Mouse (Mus musculus) liver, embryonic 16.5 days (tissue): Measurements from ENCODE around the gene Hs3st4. TPM values are rescaled to one million over a fixed set of nuclear protein-coding genes. Genes with fewer than 3 reads are reported as not detected.

Source experiments
- ATAC-seq: fragments of 200-750 bp; cut with Nextera tagmentation; 2 replicates; pipeline ENCODE4 v1.8.0; 2017; ENCODE audit warnings: low read depth, mild to moderate bottlenecking, moderate number of reproducible peaks, moderate library complexity
- H3K27ac ChIP-seq: fragments of 300-500 bp; sonication (generic); 2 replicates; pipeline ENCODE4 v1.5.1; 2014; ENCODE audit warnings: mild to moderate bottlenecking, low read length
- H3K27me3 ChIP-seq: fragments of 300-500 bp; sonication (generic); 2 replicates; pipeline ENCODE4 v1.6.1; 2014; ENCODE audit warnings: low read depth, low read length, mixed read lengths; ENCODE audit not compliant: control insufficient read depth, insufficient read depth
- H3K36me3 ChIP-seq: fragments of 300-500 bp; sonication (generic); 2 replicates; pipeline ENCODE4 v1.6.1; 2014; ENCODE audit warnings: mild to moderate bottlenecking; ENCODE audit not compliant: control insufficient read depth, insufficient read depth
- H3K4me1 ChIP-seq: fragments of 300-500 bp; sonication (generic); 2 replicates; pipeline ENCODE4 v1.6.1; 2014; ENCODE audit warnings: low read depth, low read length, mixed read lengths; ENCODE audit not compliant: control insufficient read depth
- H3K4me2 ChIP-seq: fragments of 300-500 bp; sonication (generic); 2 replicates; pipeline ENCODE4 v1.6.1; 2014; ENCODE audit warnings: low read depth, low read length, mixed read lengths
- H3K4me3 ChIP-seq: fragments of 300-500 bp; sonication (generic); 2 replicates; pipeline ENCODE4 v1.5.1; 2014; ENCODE audit warnings: low read depth, mild to moderate bottlenecking, low read length
- H3K9ac ChIP-seq: fragments of 300-500 bp; sonication (generic); 2 replicates; pipeline ENCODE4 v1.6.1; 2014; ENCODE audit warnings: low read depth, low read length
- H3K9me3 ChIP-seq: fragments of 300-500 bp; sonication (generic); replicated peaks from 2 replicates; pipeline ENCODE4 v1.6.1; 2016; ENCODE audit warnings: low read length; ENCODE audit not compliant: control insufficient read depth
- WGBS: fragments of 180-500 bp; shearing (Covaris S2); extraction: QIAGEN DNeasy Blood & Tissue Kit; methylation state at CpG from one replicate; pipeline ENCODE4 v1.1.7; 2014; ENCODE audit not compliant: insufficient replicate concordance; 5-methylcytosine and 5-hydroxymethylcytosine counted together
- polyA plus RNA-seq: library from polyadenylated mRNA; unstranded; fragments of >200 nt; fragmentation: Nextera tagmentation; extraction: Ambion mirVana; gene quantifications from 2 replicates; pipeline ENCODE4 v1.2.1, GENCODE M21; 2015

Gene Hs3st4
- polyA plus RNA-seq, 1 experiment from 2014 or later: not detected

DNA sequence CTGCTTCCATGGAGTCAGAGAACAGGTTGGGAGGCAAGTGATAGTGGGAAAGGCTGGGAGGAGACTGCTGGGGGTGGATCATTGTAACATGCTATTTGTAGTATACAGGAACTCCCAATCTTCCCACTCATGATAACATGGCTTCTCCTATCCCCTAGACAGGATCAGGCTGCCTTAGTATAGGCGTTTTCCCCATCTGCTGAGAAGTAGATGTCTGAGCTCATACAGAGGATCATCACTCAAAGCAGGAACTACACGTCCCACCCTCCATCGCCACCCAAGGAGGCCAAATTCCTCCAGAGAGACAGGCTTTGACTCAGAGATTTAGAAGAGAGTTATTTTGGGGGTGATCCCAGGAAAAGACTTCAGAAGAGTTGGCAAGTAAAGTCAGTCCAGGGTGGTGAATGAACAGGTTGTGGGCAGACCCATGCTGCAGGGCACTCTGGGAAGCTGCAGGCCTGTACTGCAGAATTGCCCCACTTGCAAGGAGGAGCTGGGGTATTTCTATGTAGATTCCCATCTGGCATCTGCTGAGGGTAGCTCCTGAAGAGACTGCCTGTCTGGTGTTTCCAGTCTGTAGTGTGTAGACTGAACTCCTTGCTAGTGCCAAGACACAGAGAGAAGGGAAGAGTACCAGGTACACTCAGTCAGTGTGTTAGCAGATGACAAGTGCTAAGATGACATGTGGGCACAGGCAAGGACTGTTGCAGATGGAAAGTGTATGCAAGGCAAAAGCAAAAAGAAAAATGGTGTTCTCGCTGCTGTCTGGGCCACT, 255.4 kb downstream of the Hs3st4 start:
- 51% methylated on average over 4 of the region's 4 CpGs for WGBS
- Histone ChIP-seq H3K4me1 (no peaks in the 10 kb centered on the region), H3K9ac (no peak overlapping the region), H3K27me3 (no peaks in the 10 kb centered on the region), H3K27ac (no peak overlapping the region), H3K9me3 (no peaks in the 10 kb centered on the region), H3K4me2 (no peak overlapping the region), H3K36me3 (no peaks in the 10 kb centered on the region), H3K4me3 (no peak overlapping the region)
- no peak for ATAC-seq

DNA sequence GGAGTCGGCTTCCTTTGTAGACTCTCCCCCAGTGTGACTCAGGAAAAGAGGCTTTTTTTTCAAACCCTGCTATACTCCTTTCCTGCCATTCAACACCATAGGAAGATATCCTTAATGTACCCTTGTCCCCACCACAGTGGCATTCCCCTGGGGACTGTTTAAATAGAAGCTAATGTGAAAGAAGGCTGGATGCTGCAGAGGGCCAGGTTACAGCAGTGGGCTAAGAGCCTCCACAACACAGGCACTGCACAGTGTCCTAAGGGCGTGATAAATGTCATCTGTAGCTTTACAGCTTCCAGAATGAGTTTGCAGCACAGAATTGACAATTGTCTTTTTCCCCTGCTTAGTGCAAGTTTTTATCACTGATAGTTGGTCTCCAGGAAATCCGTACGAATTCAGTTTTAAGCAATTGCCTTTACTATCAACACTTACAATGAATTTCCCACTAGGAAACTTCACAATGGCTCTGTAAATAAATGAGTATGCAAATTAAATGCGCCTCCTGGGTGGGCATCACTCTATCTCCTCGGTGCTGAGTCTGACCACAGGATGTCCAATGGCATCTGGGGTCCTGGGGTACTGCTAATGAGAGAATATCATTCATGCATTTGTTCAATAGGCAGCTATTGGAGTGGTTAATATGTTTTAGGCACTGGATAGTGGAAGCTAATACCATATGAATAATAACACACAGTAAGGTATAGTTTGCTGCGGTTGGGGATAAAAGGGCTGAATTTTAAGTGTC, 257.4 kb downstream of the Hs3st4 start:
- 26% methylated on average over 7 of the region's 7 CpGs for WGBS
- H3K27ac ChIP-seq: no peak overlapping the region
- no peak for ATAC-seq

DNA sequence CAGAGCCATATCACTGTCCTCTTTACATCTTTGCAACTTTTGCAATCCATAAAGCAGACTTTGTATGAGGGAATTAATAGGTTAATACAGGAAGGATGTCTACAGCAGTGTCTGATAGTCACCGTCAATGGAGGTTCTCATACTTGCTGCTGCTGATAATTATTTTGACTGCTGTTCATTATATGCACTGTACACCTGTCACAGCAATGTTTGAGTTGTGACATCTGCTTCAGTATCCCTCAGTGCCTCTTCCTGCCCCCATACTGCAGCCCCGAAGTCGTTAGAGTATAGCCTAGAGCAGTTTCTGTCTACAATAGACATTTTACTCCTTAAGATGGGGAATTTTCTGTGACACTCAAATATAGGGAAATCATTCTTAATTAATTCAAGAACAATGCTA, 267.2 kb downstream of the Hs3st4 start:
- Histone ChIP-seq H3K4me3 (no peak overlapping the region), H3K36me3 (no peaks in the 10 kb centered on the region), H3K4me2 (no peak overlapping the region), H3K4me1 (no peaks in the 10 kb centered on the region), H3K9ac (no peak overlapping the region), H3K27me3 (no peaks in the 10 kb centered on the region), H3K9me3 (no peaks in the 10 kb centered on the region; the same call in 1 of the 2 replicates), H3K27ac (no peak overlapping the region)
- WGBS: 53% methylated on average over 3 of the region's 3 CpGs
- no peak for ATAC-seq

More for the DNA sequence above, 257.4 kb downstream of the Hs3st4 start:
- no peak overlapping the region for H3K4me3 ChIP-seq
- H3K9ac ChIP-seq: no peak overlapping the region
- H3K27me3 ChIP-seq: no peaks in the 10 kb centered on the region
- no peaks in the 10 kb centered on the region for H3K4me1 ChIP-seq
- H3K9me3 ChIP-seq: no peaks in the 10 kb centered on the region
- H3K4me2 ChIP-seq: no peak overlapping the region
- H3K36me3 ChIP-seq: no peaks in the 10 kb centered on the region

DNA sequence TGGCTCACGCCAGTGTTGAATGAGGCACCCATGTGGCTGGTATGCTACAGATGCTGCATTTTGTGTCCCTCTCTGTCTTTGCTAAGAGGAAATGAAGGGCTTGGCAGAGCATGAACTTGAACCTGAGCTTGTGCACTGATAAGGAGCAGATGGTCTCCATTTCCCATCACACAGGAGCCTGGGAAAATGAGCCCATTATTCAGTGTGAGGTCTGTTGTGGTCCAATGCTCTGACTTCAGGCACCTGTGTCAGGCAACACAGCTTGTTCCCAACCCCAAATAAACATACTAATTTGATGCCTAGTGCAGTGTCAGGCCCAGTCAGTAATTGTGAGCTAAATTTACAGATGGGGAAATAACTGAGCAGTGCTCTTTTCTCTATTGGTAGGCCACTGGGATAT, 267.9 kb downstream of the Hs3st4 start:
- Histone ChIP-seq H3K36me3 (no peaks in the 10 kb centered on the region), H3K4me1 (no peaks in the 10 kb centered on the region), H3K27ac (no peak overlapping the region), H3K27me3 (no peaks in the 10 kb centered on the region), H3K9me3 (no peaks in the 10 kb centered on the region; the same call in 1 of the 2 replicates), H3K4me3 (no peak overlapping the region), H3K4me2 (no peak overlapping the region), H3K9ac (no peak overlapping the region)
- 53% methylated on average over 1 of the region's 1 CpGs for WGBS
- ATAC-seq: no peak

DNA sequence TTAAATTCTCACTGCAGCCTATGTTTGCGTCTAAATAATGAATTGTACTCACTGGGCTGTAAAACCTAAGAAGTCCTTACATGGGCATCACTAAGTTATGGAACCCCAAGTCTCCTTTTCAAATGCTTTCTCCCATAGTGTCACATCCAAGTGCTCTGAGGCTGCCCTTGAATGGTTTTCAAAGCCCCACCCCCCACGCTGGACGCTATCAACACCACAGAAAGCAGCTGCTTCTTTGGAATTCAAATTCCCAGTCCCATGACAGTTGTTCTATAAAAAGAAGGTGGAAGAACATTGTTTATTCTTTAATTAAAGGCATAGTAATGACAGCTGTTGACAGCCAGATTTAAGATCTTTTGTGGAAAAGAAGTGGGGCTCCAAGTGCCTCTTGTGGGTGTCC, 275.8 kb downstream of the Hs3st4 start:
- H3K4me3 ChIP-seq: no peak overlapping the region
- ATAC-seq: no peak
- H3K4me1 ChIP-seq: no peaks in the 10 kb centered on the region
- no peaks in the 10 kb centered on the region for H3K36me3 ChIP-seq
- H3K27me3 ChIP-seq: no peaks in the 10 kb centered on the region
- no peak overlapping the region for H3K27ac ChIP-seq
- no peak overlapping the region for H3K4me2 ChIP-seq
- no peak overlapping the region for H3K9ac ChIP-seq
- no peaks in the 10 kb centered on the region for H3K9me3 ChIP-seq
- 42% methylated on average over 3 of the region's 3 CpGs for WGBS

DNA sequence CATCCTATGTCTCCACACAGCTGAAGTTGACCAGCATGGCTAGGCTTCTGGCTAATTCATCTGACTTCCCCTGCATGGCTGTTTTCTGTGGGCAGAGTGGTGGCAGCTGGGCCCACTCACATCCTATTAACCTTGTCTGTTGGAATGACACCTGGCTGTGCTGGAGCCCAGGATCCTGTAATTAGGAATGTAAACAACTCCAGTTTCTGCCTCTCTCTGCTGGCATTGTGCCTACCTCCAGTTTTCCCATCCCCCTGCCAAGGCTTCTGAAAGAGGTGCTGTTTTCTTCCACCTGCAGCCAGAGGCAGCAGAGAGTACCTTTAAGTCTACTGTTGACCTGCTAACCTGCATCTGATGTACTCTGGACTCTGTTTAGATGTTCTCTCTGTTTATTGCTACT, 288.1 kb downstream of the Hs3st4 start:
- no peaks in the 10 kb centered on the region for H3K36me3 ChIP-seq
- no peak overlapping the region for H3K9ac ChIP-seq
- no peak overlapping the region for H3K4me2 ChIP-seq
- no peak overlapping the region for H3K27ac ChIP-seq
- H3K4me3 ChIP-seq: no peak overlapping the region
- no peak for ATAC-seq
- no peaks in the 10 kb centered on the region for H3K9me3 ChIP-seq
- no peaks in the 10 kb centered on the region for H3K27me3 ChIP-seq
- no peaks in the 10 kb centered on the region for H3K4me1 ChIP-seq

DNA sequence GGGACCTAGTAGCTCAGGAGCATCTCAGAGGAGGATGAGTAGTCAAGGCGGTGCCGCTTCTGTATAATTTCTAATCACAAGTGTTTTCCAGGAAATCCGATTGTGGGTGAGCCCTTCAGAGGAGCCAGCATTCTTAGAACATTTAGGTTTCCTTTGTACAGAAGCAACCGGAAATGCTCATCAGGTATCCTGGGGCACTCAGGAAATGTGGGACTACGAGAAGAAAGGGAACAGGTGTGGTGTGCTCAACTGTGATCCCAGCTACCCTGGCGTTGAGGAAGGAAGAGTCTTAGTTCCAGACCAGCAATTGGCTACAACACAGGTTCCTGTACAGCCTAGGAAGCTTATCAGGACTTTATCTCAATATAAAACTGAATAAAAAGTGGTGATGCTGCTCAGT, 307.2 kb downstream of the Hs3st4 start:
- H3K27ac ChIP-seq: no peak overlapping the region
- H3K9ac ChIP-seq: no peak overlapping the region
- no peaks in the 10 kb centered on the region for H3K36me3 ChIP-seq
- no peaks in the 10 kb centered on the region for H3K27me3 ChIP-seq
- ATAC-seq: no peak
- H3K4me3 ChIP-seq: no peak overlapping the region
- H3K9me3 ChIP-seq: no peaks in the 10 kb centered on the region
- WGBS: 60% methylated on average over 6 of the region's 6 CpGs
- no peaks in the 10 kb centered on the region for H3K4me1 ChIP-seq
- no peak overlapping the region for H3K4me2 ChIP-seq

DNA sequence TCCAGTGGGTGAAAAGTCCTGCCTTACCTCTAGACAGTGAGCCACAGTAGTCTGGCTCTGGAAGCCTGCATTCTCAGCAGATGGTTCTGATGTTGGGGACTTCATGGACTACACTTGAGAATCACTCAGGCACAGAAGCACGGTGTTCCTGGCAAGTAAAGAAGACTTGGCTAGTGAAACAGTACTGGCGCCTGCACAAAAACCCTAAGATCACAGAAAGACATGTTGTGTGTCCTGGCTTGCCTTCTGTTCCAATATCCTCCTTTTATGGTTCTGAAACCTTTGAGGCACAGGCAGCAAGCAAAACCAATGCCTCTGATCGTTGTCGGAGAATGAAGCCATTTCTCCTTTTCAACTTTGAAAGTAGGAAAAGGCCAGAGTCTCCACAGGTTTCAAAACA, 336.8 kb downstream of the Hs3st4 start:
- Histone ChIP-seq H3K27me3 (no peaks in the 10 kb centered on the region), H3K27ac (no peak overlapping the region), H3K4me1 (no peaks in the 10 kb centered on the region), H3K4me3 (no peak overlapping the region), H3K9ac (no peak overlapping the region), H3K36me3 (no peaks in the 10 kb centered on the region), H3K9me3 (no peaks in the 10 kb centered on the region), H3K4me2 (no peak overlapping the region)
- ATAC-seq: no peak
- 72% methylated on average over 4 of the region's 4 CpGs for WGBS

DNA sequence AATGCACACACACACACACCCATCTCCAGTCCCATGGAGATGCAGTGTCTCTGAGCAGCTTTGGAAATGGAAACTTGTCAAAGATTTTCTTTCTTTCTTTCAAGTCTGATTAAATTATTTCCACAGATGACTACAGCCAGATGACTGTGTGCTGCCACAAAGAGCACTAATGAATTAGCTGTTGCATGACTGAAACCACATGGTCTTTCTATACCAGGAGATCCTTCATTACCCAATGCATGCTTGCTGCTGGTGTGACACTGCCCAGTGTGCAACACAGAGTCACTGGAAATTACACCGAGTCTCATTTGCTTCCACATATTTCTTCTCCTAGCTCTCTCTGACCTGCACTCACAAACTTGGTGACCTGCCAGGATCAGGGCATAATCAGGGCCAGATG, 353.0 kb downstream of the Hs3st4 start:
- no peak overlapping the region for H3K9ac ChIP-seq
- no peaks in the 10 kb centered on the region for H3K9me3 ChIP-seq
- no peak overlapping the region for H3K27ac ChIP-seq
- WGBS: 62% methylated on average over 1 of the region's 1 CpGs
- no peaks in the 10 kb centered on the region for H3K36me3 ChIP-seq
- H3K4me2 ChIP-seq: no peak overlapping the region
- no peak overlapping the region for H3K4me3 ChIP-seq
- no peaks in the 10 kb centered on the region for H3K27me3 ChIP-seq
- H3K4me1 ChIP-seq: no peaks in the 10 kb centered on the region
- ATAC-seq: no peak
